9 mouse cellular contexts compared by ENCODE assay signal in genomic region chr4:128993675-128994074, GRCm38 (mm10). TPM values are rescaled to one million over a fixed set of nuclear protein-coding genes. Genes with fewer than 3 reads are reported as not detected.
DNase-seq lines count a peak whose midpoint lies in the region; ATAC-seq and TF ChIP-seq lines count a peak whose summit lies in the region.
"Had no signal": no experiment of that assay in that cellular context is flagged by ENCODE, and none has a peak within 500 bp of the region (broad histone marks: within the 10 kb centered on the region; RNA-seq: fewer than 3 reads in every experiment).

No protein-coding gene starts in this region.

- no peak for TF ChIP-seq POLR2A in thymus, adult 2 months (IDR thresholded peaks at IDR 0.05; ENCODE audit: control insufficient read depth, extremely low read depth, insufficient read depth, low read length, poor library complexity)

- H3K9ac ChIP-seq in intestine, embryonic 14.5 days (ENCODE audit: low read length) = peak overlapping the region; percentile 74
- H3K9ac ChIP-seq in midbrain, embryonic 14.5 days (replicated peaks; ENCODE audit: low read length) = peak overlapping the region; percentile 69

- no peak overlapping the region for H3K27ac ChIP-seq in thymus, adult 2 months (ENCODE audit: control insufficient read depth, insufficient read depth, low read length)
- H3K27ac ChIP-seq in intestine, embryonic 14.5 days (ENCODE audit: low read depth) = peak overlapping the region; percentile 68
- no peak overlapping the region; the same call in 1 of the 2 replicates for H3K27ac ChIP-seq in midbrain, embryonic 14.5 days (replicated peaks; ENCODE audit: low read depth, low read length)

- no peaks in the 10 kb centered on the region for H3K27me3 ChIP-seq in thymus, adult 2 months (ENCODE audit: control insufficient read depth, insufficient read depth, low read length)
- no peaks in the 10 kb centered on the region for H3K27me3 ChIP-seq in intestine, embryonic 14.5 days (replicated peaks; ENCODE audit: control insufficient read depth, insufficient read depth, low read length)
- no peaks in the 10 kb centered on the region for H3K27me3 ChIP-seq in midbrain, embryonic 14.5 days (ENCODE audit: control insufficient read depth, insufficient read depth, low read length)

- H3K4me1 ChIP-seq in thymus, adult 2 months (replicated peaks; ENCODE audit: control insufficient read depth, insufficient read depth, low read length) = peaks cover 10% of the 10 kb centered on the region
- H3K4me1 ChIP-seq in intestine, embryonic 14.5 days (replicated peaks; ENCODE audit: control insufficient read depth, insufficient read depth, low read length) = peaks cover 38% of the 10 kb centered on the region
- H3K4me1 ChIP-seq in midbrain, embryonic 14.5 days (ENCODE audit: control insufficient read depth, insufficient read depth, low read length) = peaks cover 11% of the 10 kb centered on the region

- H3K4me3 ChIP-seq in thymus, adult 2 months (ENCODE audit: control insufficient read depth, insufficient read depth, low read length) = peak overlapping the region; percentile 84
- H3K4me3 ChIP-seq in intestine, embryonic 14.5 days (ENCODE audit: low read depth, low read length) = peak overlapping the region; percentile 88
- H3K4me3 ChIP-seq in midbrain, embryonic 14.5 days (replicated peaks; ENCODE audit: low read depth, low read length) = peak overlapping the region; percentile 83

- ATAC-seq in intestine, embryonic 14.5 days (replicated peaks; ENCODE audit: low FRiP score, low TSS enrichment, low read depth) = no peak
- ATAC-seq in midbrain, embryonic 14.5 days (ENCODE audit: low FRiP score, low TSS enrichment) = no peak; the same call in 1 of the 2 replicates

- peak overlapping the region; percentile 80 for H3K4me2 ChIP-seq in intestine, embryonic 14.5 days (ENCODE audit: low read length)
- H3K4me2 ChIP-seq in midbrain, embryonic 14.5 days (ENCODE audit: low read length) = peak overlapping the region; percentile 83

- H3K9me3 ChIP-seq in intestine, embryonic 14.5 days (ENCODE audit: control insufficient read depth, low read length) = no peaks in the 10 kb centered on the region
- no peaks in the 10 kb centered on the region for H3K9me3 ChIP-seq in midbrain, embryonic 14.5 days (ENCODE audit: control insufficient read depth, low read length)

- DNase-seq in cerebellum, adult 11-12 months = peak; percentile 19
- DNase-seq in cerebellum, adult 9-10 months = no peak
- no peak for DNase-seq in thymus, adult 2 months
- DNase-seq in thymus, adult 18-20 months = no peak
- no peak for DNase-seq in intestine, embryonic 14.5 days (ENCODE audit: low spot score)
- DNase-seq in midbrain, embryonic 14.5 days = peak; percentile 53
- no peak for DNase-seq in gastrocnemius, postnatal 10 days
- no peak for DNase-seq in spleen, postnatal 10 days (ENCODE audit: low spot score in 2 of 2)

- TF ChIP-seq CTCF in thymus, adult 2 months (IDR thresholded peaks at IDR 0.05; ENCODE audit: borderline replicate concordance, control insufficient read depth, extremely low read depth, insufficient read depth, low read length, poor library complexity) = no peak

- no peaks in the 10 kb centered on the region for H3K36me3 ChIP-seq in thymus, adult 2 months (ENCODE audit: control insufficient read depth, insufficient read depth, low read length)
- H3K36me3 ChIP-seq in intestine, embryonic 14.5 days (ENCODE audit: control insufficient read depth, insufficient read depth, low read length) = peaks cover 3% of the 10 kb centered on the region; the same call in 1 of the 2 replicates
- H3K36me3 ChIP-seq in midbrain, embryonic 14.5 days (ENCODE audit: control insufficient read depth, insufficient read depth, low read length) = peaks cover 8% of the 10 kb centered on the region; the same call in 1 of the 2 replicates

- 1% methylated on average over 12 of the region's 12 CpGs for WGBS in thymus, adult 2 months
- 1% methylated on average over 12 of the region's 12 CpGs for WGBS in intestine, embryonic 14.5 days
- WGBS in midbrain, embryonic 14.5 days = 6% methylated on average over 12 of the region's 12 CpGs

RNA-seq across cellular contexts. Expression of gene Ak2, which starts 1.9 kb away (rescaled TPM):
- polyA plus RNA-seq in thymus, adult 2 months (2012; rRNA removed) = 60.0 and 60.1 TPM in 2 replicates
- 183 and 184 TPM in 2 replicates for polyA plus RNA-seq in intestine, embryonic 14.5 days (2014; fragmentation: Nextera tagmentation; extraction: Ambion mirVana)
- polyA plus RNA-seq in midbrain, embryonic 14.5 days (2014; fragmentation: Nextera tagmentation; extraction: Ambion mirVana) = 54.5 and 63.3 TPM in 2 replicates
- 10 to 100 TPM; 47.7 to 55.3 TPM for total RNA-seq in gastrocnemius, postnatal 10 days (2021)

RNA-seq across cellular contexts. Expression of gene Azin2, which starts 31.4 kb away (rescaled TPM):
- polyA plus RNA-seq in thymus, adult 2 months (2012; rRNA removed) = 6.9 and 7.6 TPM in 2 replicates
- 17.5 and 20.1 TPM in 2 replicates for polyA plus RNA-seq in intestine, embryonic 14.5 days (2014; fragmentation: Nextera tagmentation; extraction: Ambion mirVana)
- polyA plus RNA-seq in midbrain, embryonic 14.5 days (2014; fragmentation: Nextera tagmentation; extraction: Ambion mirVana) = 18.0 and 19.6 TPM in 2 replicates
- total RNA-seq in gastrocnemius, postnatal 10 days (2021) = 1 to 10 TPM; 3.2 to 3.9 TPM
- total RNA-seq: neutrophil, adult 5-6 weeks had no signal

Comparison
In these comparisons a context has a peak if more than half of its experiments do, and no peak if none do; other contexts are left out.
1. DNase-seq: peak in cerebellum, adult 11-12 months (single experiment) and midbrain, embryonic 14.5 days (single experiment); none in cerebellum, adult 9-10 months (single experiment), thymus, adult 2 months (single experiment), thymus, adult 18-20 months (0 of 2), intestine, embryonic 14.5 days (single experiment), gastrocnemius, postnatal 10 days (single experiment) and spleen, postnatal 10 days (0 of 2).
2. Peak in every context shown above with its lines, with median percentiles within 50 percentile points of each other: H3K4me3 ChIP-seq.